Mouse (Mus musculus): ENCODE data around the gene Ftl1-ps1. TPM values are rescaled to one million over a fixed set of nuclear protein-coding genes. Genes with fewer than 3 reads are reported as not detected.

The Ftl1-ps1 gene
- not detected in 2 replicates for polyA plus RNA-seq (2012; ENCODE audit: insufficient read depth, insufficient read length, low replicate concordance, missing spikeins)

GRCm38 (mm10) chr13:74399298-74399839 lies at the start of gene Ftl1-ps1:
Gene Ftl1-ps1, plus strand, starts transcription at chr13:74399694.
- TF ChIP-seq CTCF (IDR thresholded peaks at IDR 0.05; ENCODE audit: insufficient read depth, low read depth, low read length) (no peak), POLR2A (IDR thresholded peaks at IDR 0.05; ENCODE audit: insufficient read depth, low read depth, low read length) (no peak)
- 12% methylated on average over 11 of the region's 11 CpGs for WGBS
- no peaks in the 10 kb centered on the region for H3K4me1 ChIP-seq (ENCODE audit: control insufficient read depth, insufficient read depth, low read length)

GRCm38 (mm10) chr13:74350435-74350906 lies 49.0 kb upstream of the Ftl1-ps1 start:
- peak overlapping the region; percentile 49 for H3K27ac ChIP-seq (ENCODE audit: insufficient read depth, low read depth, low read length)

More at GRCm38 (mm10) chr13:74399298-74399839, at the start of gene Ftl1-ps1:
- no peak within 1 kb of the TSS for H3K27ac ChIP-seq (ENCODE audit: insufficient read depth, low read depth, low read length)
- no peak within 1 kb of the TSS for H3K4me3 ChIP-seq (ENCODE audit: insufficient read depth, low read depth, low read length)

GRCm38 (mm10) chr13:74356491-74356890 lies 43.0 kb upstream of the Ftl1-ps1 start:
- 83% methylated on average over 13 of the region's 13 CpGs for WGBS
- no peak for TF ChIP-seq CTCF (IDR thresholded peaks at IDR 0.05; ENCODE audit: insufficient read depth, low read depth, low read length)
- no peak for TF ChIP-seq POLR2A (IDR thresholded peaks at IDR 0.05; ENCODE audit: insufficient read depth, low read depth, low read length)
- Histone ChIP-seq H3K27ac (ENCODE audit: insufficient read depth, low read depth, low read length) (no peak overlapping the region), H3K4me1 (ENCODE audit: control insufficient read depth, insufficient read depth, low read length) (peaks cover 3% of the 10 kb centered on the region; the same call in 1 of the 2 replicates), H3K4me3 (ENCODE audit: insufficient read depth, low read depth, low read length) (no peak overlapping the region)

More at GRCm38 (mm10) chr13:74350435-74350906, 49.0 kb upstream of the Ftl1-ps1 start:
- H3K4me1 ChIP-seq (ENCODE audit: control insufficient read depth, insufficient read depth, low read length), result no peaks in the 10 kb centered on the region
- H3K4me3 ChIP-seq (ENCODE audit: insufficient read depth, low read depth, low read length), result peak overlapping the region; percentile 64
- no peak for TF ChIP-seq POLR2A (IDR thresholded peaks at IDR 0.05; ENCODE audit: insufficient read depth, low read depth, low read length)
- TF ChIP-seq CTCF (IDR thresholded peaks at IDR 0.05; ENCODE audit: insufficient read depth, low read depth, low read length), result no peak
- 3% methylated on average over 15 of the region's 15 CpGs for WGBS

- H3K4me1 ChIP-seq (ENCODE audit: control insufficient read depth, insufficient read depth, low read length), result peaks cover 9% of the 10 kb centered on the region; the same call in 1 of the 2 replicates
- H3K4me3 ChIP-seq (ENCODE audit: insufficient read depth, low read depth, low read length), result no peak overlapping the region
- no peak overlapping the region for H3K27ac ChIP-seq (ENCODE audit: insufficient read depth, low read depth, low read length)
- TF ChIP-seq CTCF (IDR thresholded peaks at IDR 0.05; ENCODE audit: insufficient read depth, low read depth, low read length), result no peak
- no peak for TF ChIP-seq POLR2A (IDR thresholded peaks at IDR 0.05; ENCODE audit: insufficient read depth, low read depth, low read length)
- WGBS, result 72% methylated on average over 2 of the region's 2 CpGs
These were observed 37.3 kb upstream of the Ftl1-ps1 start for GRCm38 (mm10) chr13:74362218-74362617.

- H3K27ac ChIP-seq (ENCODE audit: insufficient read depth, low read depth, low read length), result no peak overlapping the region
- WGBS, result 86% methylated on average over 13 of the region's 13 CpGs
These were observed 36.2 kb upstream of the Ftl1-ps1 start for GRCm38 (mm10) chr13:74363176-74363858.

GRCm38 (mm10) chr13:74363859-74364235 lies 35.6 kb upstream of the Ftl1-ps1 start, which contains the start of gene Lrrc14b:
Gene Lrrc14b, minus strand, starts transcription at chr13:74364005.
- H3K4me3 ChIP-seq (ENCODE audit: insufficient read depth, low read depth, low read length), result no peak within 1 kb of the TSS
- no peak within 1 kb of the TSS for H3K27ac ChIP-seq (ENCODE audit: insufficient read depth, low read depth, low read length)
- peaks cover 9% of the 10 kb centered on the region; the same call in 1 of the 2 replicates for H3K4me1 ChIP-seq (ENCODE audit: control insufficient read depth, insufficient read depth, low read length)
- WGBS, result 41% methylated on average over 8 of the region's 8 CpGs
- TF ChIP-seq CTCF (IDR thresholded peaks at IDR 0.05; ENCODE audit: insufficient read depth, low read depth, low read length), result no peak
- no peak for TF ChIP-seq POLR2A (IDR thresholded peaks at IDR 0.05; ENCODE audit: insufficient read depth, low read depth, low read length)

More at GRCm38 (mm10) chr13:74363176-74363858, 36.2 kb upstream of the Ftl1-ps1 start:
- no peak for TF ChIP-seq CTCF (IDR thresholded peaks at IDR 0.05; ENCODE audit: insufficient read depth, low read depth, low read length)
- TF ChIP-seq POLR2A (IDR thresholded peaks at IDR 0.05; ENCODE audit: insufficient read depth, low read depth, low read length), result no peak
- no peak overlapping the region for H3K4me3 ChIP-seq (ENCODE audit: insufficient read depth, low read depth, low read length)
- H3K4me1 ChIP-seq (ENCODE audit: control insufficient read depth, insufficient read depth, low read length), result peaks cover 9% of the 10 kb centered on the region; the same call in 1 of the 2 replicates

- no peak for TF ChIP-seq POLR2A (IDR thresholded peaks at IDR 0.05; ENCODE audit: insufficient read depth, low read depth, low read length)
- no peak for TF ChIP-seq CTCF (IDR thresholded peaks at IDR 0.05; ENCODE audit: insufficient read depth, low read depth, low read length)
- no peak overlapping the region for H3K4me3 ChIP-seq (ENCODE audit: insufficient read depth, low read depth, low read length)
- peaks cover 8% of the 10 kb centered on the region; the same call in 1 of the 2 replicates for H3K4me1 ChIP-seq (ENCODE audit: control insufficient read depth, insufficient read depth, low read length)
- WGBS, result 34% methylated on average over 10 of the region's 10 CpGs
- no peak overlapping the region for H3K27ac ChIP-seq (ENCODE audit: insufficient read depth, low read depth, low read length)
These were observed 17.8 kb upstream of the Ftl1-ps1 start for GRCm38 (mm10) chr13:74381533-74382276.

- WGBS, result 15% methylated on average over 3 of the region's 3 CpGs
- Histone ChIP-seq H3K4me1 (ENCODE audit: control insufficient read depth, insufficient read depth, low read length) (peaks cover 8% of the 10 kb centered on the region; the same call in 1 of the 2 replicates), H3K27ac (ENCODE audit: insufficient read depth, low read depth, low read length) (no peak overlapping the region), H3K4me3 (ENCODE audit: insufficient read depth, low read depth, low read length) (no peak overlapping the region)
- TF ChIP-seq POLR2A (IDR thresholded peaks at IDR 0.05; ENCODE audit: insufficient read depth, low read depth, low read length) (no peak), CTCF (IDR thresholded peaks at IDR 0.05; ENCODE audit: insufficient read depth, low read depth, low read length) (no peak)
These were observed 17.2 kb upstream of the Ftl1-ps1 start for GRCm38 (mm10) chr13:74382289-74382688.
